Mouse (Mus musculus): Measurements from ENCODE around the gene Gm13199.

Gm13199 gene

GRCm38 (mm10) chr2:5822449-5822848, 40.3 kb downstream of the Gm13199 start:
- DNase-seq (ENCODE audit: low read depth, low spot score): no peak

GRCm38 (mm10) chr2:5821264-5821663, 41.5 kb downstream of the Gm13199 start:
- no peak for DNase-seq (ENCODE audit: low read depth, low spot score)
